Mouse (Mus musculus) gastrocnemius, postnatal 10 days (tissue): ENCODE measurements around the gene Olfr1358. TPM values are rescaled to one million over a fixed set of nuclear protein-coding genes. Genes with fewer than 3 reads are reported as not detected.
"Not testable (repeated sequence)": the region's sequence is repeated elsewhere in the genome, so short reads cannot be mapped to it uniquely, and the experiment has no call there.

Source experiments
- DNase-seq: peaks from one replicate; pipeline ENCODE4 v3.0.0; 2021; ENCODE audit warnings: mixed read lengths
- long read RNA-seq, 2 experiments: library from polyadenylated mRNA; stranded (forward); transcript quantifications; one replicate each; pipeline ENCODE4 v2.0.0; 2021
- total RNA-seq, 2 experiments: library from RNA; stranded (reverse); gene quantifications; 2 replicates each; pipeline ENCODE4 v1.2.3; 2021

Gene Olfr1358
- not detected for total RNA-seq
- long read RNA-seq, experiment 1 = 0 reads
- long read RNA-seq, experiment 2 = 0 reads

DNA sequence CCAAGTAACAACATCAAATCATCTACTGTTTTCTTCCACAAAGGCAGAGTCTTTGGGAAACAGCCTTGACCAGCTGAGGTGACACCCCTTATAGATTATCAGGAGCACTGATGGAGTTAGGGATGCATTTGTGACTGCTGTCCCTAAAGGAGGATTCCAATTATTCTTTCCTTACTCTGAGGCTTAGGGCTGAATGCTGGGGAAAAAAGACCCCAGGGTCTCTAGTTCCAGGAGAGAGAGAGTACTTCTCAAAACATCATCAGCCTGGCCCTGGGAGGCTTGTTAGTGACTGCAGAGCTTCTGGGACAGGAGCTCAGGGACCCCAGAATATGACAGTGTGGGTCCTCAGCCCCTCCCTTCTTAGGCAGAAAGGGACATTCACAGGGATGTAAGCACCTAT lies at the start of gene Olfr1358:
Gene Olfr1358, plus strand, starts transcription at position 301 of the 400 bp plus-strand sequence.
- DNase-seq = no peak

DNA sequence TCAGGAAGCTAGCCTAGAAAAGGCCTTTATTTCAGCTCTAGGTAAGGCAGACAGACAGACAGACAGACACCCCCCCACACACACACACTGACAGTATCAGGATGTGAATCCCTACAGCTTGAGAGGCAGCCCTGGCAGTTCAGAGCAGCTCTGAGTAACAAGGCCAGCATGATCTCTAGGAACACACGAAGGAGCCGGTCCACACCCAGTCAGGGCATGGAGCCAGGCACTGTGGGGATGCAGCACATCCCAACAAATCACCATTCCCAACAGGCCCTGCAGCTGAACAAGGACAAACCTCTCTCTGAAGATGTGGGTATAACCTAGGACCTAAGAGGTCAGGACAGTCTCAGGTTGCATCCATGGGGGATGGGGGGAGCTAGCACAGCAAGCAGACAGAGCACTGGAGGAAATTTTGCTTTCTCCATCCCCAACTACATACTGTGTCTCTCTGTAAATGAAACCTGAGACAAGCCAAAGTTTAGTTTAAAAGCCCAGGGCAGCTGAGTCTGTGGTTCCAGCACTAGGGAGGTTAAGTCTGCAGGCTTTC lies 49.4 kb upstream of the Olfr1358 start:
- DNase-seq = peak; percentile 74

DNA sequence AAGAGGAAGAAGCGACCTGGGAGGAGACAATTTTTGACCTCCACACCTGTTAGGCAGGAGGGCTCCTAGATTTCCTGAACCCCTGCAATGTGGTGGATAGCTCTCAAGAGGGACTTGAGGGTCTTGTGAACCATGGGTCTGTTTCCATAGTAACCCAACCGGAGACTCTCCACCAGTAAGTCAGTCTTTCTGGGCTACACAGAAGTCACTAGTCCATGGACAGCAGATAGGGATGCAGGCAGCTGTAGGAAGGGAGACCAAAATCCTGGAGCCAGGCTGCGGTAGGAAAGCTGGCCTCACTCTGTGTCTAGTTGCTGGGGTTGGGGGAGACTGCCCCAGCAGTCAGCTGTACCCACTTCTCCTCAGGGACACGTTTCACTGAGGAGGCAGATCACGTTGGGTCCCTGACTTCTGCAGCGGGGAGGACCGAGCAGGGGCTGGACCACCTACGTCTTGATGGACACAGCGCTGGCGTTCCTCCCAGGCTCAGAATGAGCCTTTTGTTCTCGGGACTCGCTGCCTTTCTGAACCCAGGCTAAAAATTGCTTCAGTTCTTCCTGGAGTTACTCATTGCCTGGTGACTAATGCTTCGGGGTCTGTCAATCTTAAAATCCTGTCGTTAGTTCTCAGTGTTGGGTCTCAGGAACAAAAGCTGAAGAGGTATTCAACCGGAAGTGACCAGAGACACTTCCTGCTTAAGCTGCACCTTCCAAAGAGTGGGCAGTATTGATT lies 46.5 kb upstream of the Olfr1358 start:
- no peak for DNase-seq

DNA sequence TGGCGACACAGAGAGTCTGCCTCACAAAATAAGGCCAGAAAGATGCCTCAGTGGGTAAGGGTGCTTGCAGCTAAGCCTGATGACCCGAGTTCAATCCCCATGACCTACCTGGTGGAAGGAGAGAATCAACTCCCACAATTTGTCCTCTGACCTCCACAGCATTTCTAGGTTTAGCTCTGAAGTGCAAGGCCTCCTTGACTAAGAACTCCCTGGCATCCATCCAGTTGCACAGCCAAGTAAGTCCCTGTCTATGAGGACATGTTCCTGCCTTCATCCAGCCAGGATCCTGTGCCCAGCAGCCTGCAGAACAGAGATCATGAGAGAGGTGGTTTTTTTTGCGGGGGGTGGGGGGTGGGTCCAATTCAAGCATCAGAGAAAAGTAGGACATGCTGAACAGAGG lies 45.2 kb upstream of the Olfr1358 start:
- no peak for DNase-seq

DNA sequence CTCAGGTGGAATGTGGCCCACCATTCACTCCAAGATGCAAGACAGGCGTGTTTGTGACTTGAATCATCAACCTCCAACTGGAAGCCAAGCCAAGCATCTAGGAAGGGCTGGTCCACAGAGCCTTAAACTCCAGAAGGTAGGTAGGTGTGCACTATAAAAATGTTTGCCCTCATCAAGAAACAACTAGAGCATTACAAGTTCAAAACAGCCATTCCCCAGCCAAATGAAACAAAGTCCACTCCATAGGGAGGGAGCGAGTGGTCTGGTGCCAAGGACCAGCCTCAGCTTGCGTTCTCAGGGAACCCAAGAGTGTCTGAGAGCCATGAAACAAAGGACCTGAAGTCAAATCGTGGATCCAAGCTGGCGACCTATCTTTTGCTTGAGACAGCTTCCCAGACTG lies 43.8 kb upstream of the Olfr1358 start:
- no peak for DNase-seq

GRCm38 (mm10) chr10:78474759-78475158 lies 42.5 kb upstream of the Olfr1358 start:
- DNase-seq = no peak

GRCm38 (mm10) chr10:78476821-78477220 lies 40.4 kb upstream of the Olfr1358 start:
- DNase-seq = no peak

- DNase-seq = no peak
Measured at GRCm38 (mm10) chr10:78480954-78481927, 36.0 kb upstream of the Olfr1358 start.

DNA sequence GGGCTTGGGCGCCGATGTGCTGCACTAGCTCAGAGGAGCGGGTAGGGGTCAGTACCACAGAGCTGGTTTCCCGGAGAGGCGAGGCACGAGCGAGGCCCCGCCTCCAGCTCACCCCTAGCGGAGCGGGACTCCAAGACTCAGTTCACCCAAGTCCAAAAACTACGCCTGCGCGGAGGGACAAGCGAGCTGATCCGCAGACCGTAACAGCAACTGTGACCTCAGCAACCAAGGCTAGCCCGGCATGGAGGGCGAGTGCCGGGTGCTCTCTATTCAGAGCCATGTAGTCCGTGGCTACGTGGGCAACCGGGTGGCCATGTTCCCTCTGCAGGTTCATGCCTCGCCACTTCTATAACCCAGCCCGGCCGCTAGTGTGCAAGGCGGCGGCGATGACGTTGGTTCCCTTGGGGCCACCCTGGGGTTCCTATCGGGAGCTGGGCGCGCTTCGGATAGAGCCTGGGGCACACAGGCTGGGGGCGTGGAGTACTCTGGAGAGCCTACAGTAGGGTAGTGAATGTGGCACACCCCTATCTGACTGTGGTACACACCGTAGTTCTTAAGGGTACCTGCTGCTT lies 35.2 kb upstream of the Olfr1358 start:
- peak; percentile 33 for DNase-seq

DNA sequence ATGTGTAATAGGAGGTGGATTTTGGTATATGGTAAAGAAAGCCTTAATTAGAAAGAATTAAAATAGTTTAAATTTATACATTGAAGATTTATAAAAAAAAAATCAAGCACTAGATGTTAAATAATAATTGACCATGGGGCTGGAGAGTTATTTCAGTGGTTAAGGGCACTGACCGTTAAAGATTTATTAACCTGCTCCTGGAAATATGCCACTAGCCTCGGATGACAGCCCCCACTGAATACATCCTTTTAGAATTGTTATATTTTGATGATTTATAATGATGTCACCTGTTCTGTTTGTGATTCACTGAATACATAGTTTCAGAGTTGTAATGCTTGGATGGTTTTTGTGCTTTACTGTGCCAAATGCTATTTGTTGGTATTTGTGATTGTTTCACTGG lies 31.9 kb upstream of the Olfr1358 start:
- not testable (repeated sequence) for DNase-seq

- no peak for DNase-seq
Measured at GRCm38 (mm10) chr10:78486871-78487270, 30.4 kb upstream of the Olfr1358 start.

GRCm38 (mm10) chr10:78487431-78488086 lies 29.7 kb upstream of the Olfr1358 start:
- DNase-seq = peak; percentile 84

- no peak for DNase-seq
Measured at GRCm38 (mm10) chr10:78502986-78503733, 14.1 kb upstream of the Olfr1358 start.

DNA sequence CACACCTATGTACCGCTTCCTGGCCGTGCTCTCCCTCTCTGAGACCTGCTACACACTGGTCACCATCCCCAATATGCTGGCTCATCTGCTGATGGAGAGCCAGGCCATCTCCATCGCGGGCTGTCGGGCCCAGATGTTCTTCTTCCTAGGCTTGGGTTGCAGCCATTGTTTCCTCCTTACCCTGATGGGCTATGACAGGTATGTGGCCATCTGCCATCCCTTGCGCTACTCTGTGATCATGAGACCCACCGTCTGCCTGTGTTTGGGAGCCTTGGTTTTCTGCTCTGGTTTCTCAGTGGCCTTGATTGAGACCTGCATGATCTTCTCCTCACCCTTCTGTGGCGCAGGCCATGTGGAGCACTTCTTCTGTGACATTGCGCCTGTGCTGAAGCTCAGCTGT lies 2.6 kb downstream of the Olfr1358 start:
- no peak for DNase-seq

GRCm38 (mm10) chr10:78520260-78521005 lies 3.2 kb downstream of the Olfr1358 start:
- no peak for DNase-seq

DNA sequence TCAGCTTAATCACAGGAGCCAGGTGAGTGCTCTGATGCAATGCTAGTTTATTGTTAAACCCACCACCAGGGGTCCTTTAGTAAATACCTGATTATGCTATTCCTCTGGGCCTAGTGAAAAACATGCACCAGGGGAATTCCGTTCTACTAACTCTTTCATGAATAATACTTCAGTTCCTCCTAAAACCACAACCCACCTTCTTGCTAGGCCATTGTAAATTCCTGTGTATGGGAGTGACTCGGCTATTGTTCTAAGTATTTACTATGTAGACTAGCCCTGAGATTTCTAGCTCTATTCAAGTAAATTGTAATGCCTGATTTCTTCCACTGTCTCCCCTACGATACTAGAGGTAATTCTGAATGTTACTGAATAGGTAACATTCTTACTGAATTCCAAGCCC lies 7.8 kb downstream of the Olfr1358 start:
- not testable (repeated sequence) for DNase-seq

GRCm38 (mm10) chr10:78525511-78525910 lies 8.3 kb downstream of the Olfr1358 start:
- no peak for DNase-seq

DNA sequence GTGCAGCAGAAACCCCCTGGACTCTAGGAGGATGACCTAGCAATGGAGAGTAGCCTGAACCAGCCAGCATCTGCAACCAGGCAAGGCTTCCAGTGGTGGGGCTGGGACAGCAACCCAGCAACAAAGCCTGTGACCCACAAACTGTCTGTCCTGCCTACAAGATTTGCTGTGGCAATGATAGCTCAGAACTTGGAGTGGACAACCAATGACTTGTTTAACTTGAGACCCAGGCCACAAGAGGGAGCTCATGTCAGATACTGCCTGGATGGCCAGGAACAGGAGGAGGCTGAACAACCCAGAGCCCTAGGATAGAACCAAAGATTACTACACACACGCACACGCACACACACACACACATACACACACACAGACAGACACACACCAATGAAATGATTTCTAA lies 23.7 kb downstream of the Olfr1358 start:
- DNase-seq = no peak

DNA sequence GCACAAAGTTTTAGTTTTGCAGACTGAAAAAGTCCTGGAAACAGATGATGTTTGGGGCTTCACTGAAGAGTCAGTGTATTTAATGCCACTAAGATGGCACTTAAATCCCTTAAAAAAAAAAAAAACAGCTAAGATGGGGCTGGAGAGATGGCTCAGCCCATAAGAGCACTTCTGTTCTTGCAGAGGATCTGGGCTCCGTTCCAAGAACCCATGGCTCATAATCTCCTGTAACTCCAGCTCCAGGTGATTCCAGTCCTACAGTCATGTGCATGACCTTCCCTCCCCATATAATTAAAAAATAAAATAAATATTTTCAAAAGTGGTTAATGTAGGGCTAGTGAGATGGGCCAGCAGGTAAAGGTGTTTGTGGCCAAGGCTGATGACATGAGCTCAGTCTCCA lies 47.8 kb downstream of the Olfr1358 start:
- DNase-seq = no peak

DNA sequence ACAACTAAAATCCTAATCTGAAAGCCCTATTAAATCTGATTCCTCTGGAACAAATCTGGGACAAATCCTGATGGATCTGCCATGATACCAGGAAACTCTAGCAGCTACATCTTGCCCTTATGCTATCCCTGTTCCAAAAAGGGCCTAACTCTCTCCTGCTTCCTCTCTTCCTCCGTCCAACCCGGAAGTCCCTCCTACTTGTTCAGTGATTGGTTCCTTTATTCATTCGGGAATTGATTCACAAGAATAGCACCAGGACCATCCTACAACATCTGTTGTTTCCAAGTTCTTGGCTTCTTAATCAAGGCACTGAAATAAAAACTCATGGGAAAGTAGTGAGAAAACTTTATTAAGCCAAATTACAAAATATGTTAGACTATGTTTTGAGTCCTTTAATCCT lies 52.0 kb downstream of the Olfr1358 start:
- DNase-seq = no peak
